Mouse (Mus musculus) CH12.LX (cell line): ENCODE measurements around the gene Fut11. TPM values are rescaled to one million over a fixed set of nuclear protein-coding genes. Genes with fewer than 3 reads are reported as not detected.

ENCODE experiments used
- DNase-seq: peaks from one replicate; pipeline ENCODE4 v3.0.0-alpha.2; 2013; ENCODE audit errors: extremely low read depth
- H3K27ac ChIP-seq: 2 replicates; pipeline ENCODE4 v1.5.1; 2012; ENCODE audit warnings: low read depth, mild to moderate bottlenecking, control low read depth, moderate library complexity; ENCODE audit not compliant: insufficient read depth
- H3K27me3 ChIP-seq: replicated peaks from 2 replicates; pipeline ENCODE3; 2012; ENCODE audit warnings: inconsistent platforms
- H3K36me3 ChIP-seq, 2 experiments: replicated peaks in 1 of 2; 2 replicates each; pipeline versions ENCODE3 to v1.6.1; 2012; ENCODE audit warnings: inconsistent platforms in 1 of 2, low read length in 1 of 2, mild to moderate bottlenecking in 1 of 2, mixed read lengths in 1 of 2, moderate library complexity in 1 of 2; ENCODE audit not compliant: control insufficient read depth in 1 of 2, insufficient read depth in 1 of 2
- H3K4me1 ChIP-seq, 2 experiments: 2 replicates each; pipeline ENCODE4 v1.6.1; 2012; ENCODE audit warnings: inconsistent platforms in 1 of 2, moderate library complexity in 1 of 2; ENCODE audit not compliant: insufficient read depth in 2 of 2, control insufficient read depth in 1 of 2
- H3K4me2 ChIP-seq: 2 replicates; pipeline ENCODE4 v1.6.1; 2012; ENCODE audit warnings: low read depth, mild to moderate bottlenecking, control low read depth; ENCODE audit not compliant: poor library complexity, insufficient read depth, severe bottlenecking
- H3K4me3 ChIP-seq, 3 experiments: fragments of 150-350 bp in 1 of 3; sonication (generic) in 1 of 3; replicated peaks in 1 of 3; 2 replicates each; pipeline versions ENCODE3 to v1.5.1; 2011 to 2012; ENCODE audit warnings: low read depth in 2 of 3, low read length in 2 of 3, mild to moderate bottlenecking in 2 of 3, moderate library complexity in 2 of 3, control low read depth in 1 of 3, improper control_type of control experiment in 1 of 3, inconsistent platforms in 1 of 3, mixed read lengths in 1 of 3; ENCODE audit not compliant: poor library complexity in 1 of 3
- H3K79me2 ChIP-seq: replicated peaks from 2 replicates; pipeline ENCODE4 v1.6.1; 2012; ENCODE audit warnings: mild to moderate bottlenecking, moderate library complexity; ENCODE audit not compliant: control insufficient read depth, poor library complexity, insufficient read depth, severe bottlenecking; ENCODE audit errors: extremely low read depth
- H3K9ac ChIP-seq: 2 replicates; pipeline ENCODE4 v1.6.1; 2012; ENCODE audit warnings: low read depth, mild to moderate bottlenecking, control low read depth, moderate library complexity; ENCODE audit not compliant: insufficient read depth
- H3K9me3 ChIP-seq: replicated peaks from 2 replicates; pipeline ENCODE3; 2012; ENCODE audit warnings: low read length, inconsistent platforms, mixed read lengths
- BHLHE40 ChIP-seq: IDR thresholded peaks from 2 replicates; pipeline ENCODE4 v1.6.1; 2011; ENCODE audit warnings: mild to moderate bottlenecking, low read depth, low read length, improper control_type of control experiment
- CHD1 ChIP-seq: IDR thresholded peaks from 2 replicates; pipeline ENCODE4 v1.6.1; 2012; ENCODE audit warnings: low read depth, low read length, improper control_type of control experiment, inconsistent platforms
- CHD2 ChIP-seq: IDR thresholded peaks from 2 replicates; pipeline ENCODE4 v1.6.1; 2011; ENCODE audit warnings: low read length, improper control_type of control experiment
- CTCF ChIP-seq, 2 experiments: IDR thresholded peaks in 1 of 2; conservative IDR thresholded peaks in 1 of 2; 2 replicates each; pipeline ENCODE4 v1.5.1; 2011 to 2012; ENCODE audit warnings: low read depth in 2 of 2, low read length in 2 of 2, improper control_type of control experiment in 1 of 2, inconsistent platforms in 1 of 2, mild to moderate bottlenecking in 1 of 2, moderate library complexity in 1 of 2
- E2F4 ChIP-seq: IDR thresholded peaks from 2 replicates; pipeline ENCODE4 v1.6.1; 2011; ENCODE audit warnings: low read depth, low read length, improper control_type of control experiment; ENCODE audit not compliant: insufficient replicate concordance
- ELF1 ChIP-seq: IDR thresholded peaks from 2 replicates; pipeline ENCODE4 v1.6.1; 2014; ENCODE audit warnings: low read depth, mild to moderate bottlenecking, inconsistent platforms, low read length, improper control_type of control experiment
- EP300 ChIP-seq: IDR thresholded peaks from 2 replicates; pipeline ENCODE4 v1.6.1; 2011; ENCODE audit warnings: low read length, improper control_type of control experiment
- ETS1 ChIP-seq: conservative IDR thresholded peaks from 2 replicates; pipeline ENCODE4 v1.6.1; 2012; ENCODE audit warnings: low read depth, mild to moderate bottlenecking, inconsistent platforms, low read length, improper control_type of control experiment, moderate library complexity
- GABPA ChIP-seq: IDR thresholded peaks from 2 replicates; pipeline ENCODE4 v1.6.1; 2012; ENCODE audit warnings: low read depth, low read length, improper control_type of control experiment, inconsistent platforms; ENCODE audit not compliant: insufficient replicate concordance
- HCFC1 ChIP-seq: IDR thresholded peaks from 2 replicates; pipeline ENCODE4 v1.6.1; 2012; ENCODE audit warnings: low read depth, mild to moderate bottlenecking, inconsistent platforms, low read length, improper control_type of control experiment
- IRF4 ChIP-seq: IDR thresholded peaks from 2 replicates; pipeline ENCODE4 v1.6.1; 2014; ENCODE audit warnings: low read depth, mild to moderate bottlenecking, inconsistent platforms, low read length, improper control_type of control experiment
- JUN ChIP-seq: IDR thresholded peaks from 2 replicates; pipeline ENCODE4 v1.6.1; 2011; ENCODE audit warnings: low read depth, mild to moderate bottlenecking, low read length, improper control_type of control experiment, moderate library complexity; ENCODE audit not compliant: insufficient read depth
- JUND ChIP-seq: conservative IDR thresholded peaks from 2 replicates; pipeline ENCODE4 v1.6.1; 2011; ENCODE audit warnings: low read depth, low read length, improper control_type of control experiment
- KAT2A ChIP-seq: IDR thresholded peaks from 2 replicates; pipeline ENCODE4 v1.6.1; 2012; ENCODE audit warnings: low read length, improper control_type of control experiment, inconsistent platforms; ENCODE audit not compliant: insufficient replicate concordance
- MAFK ChIP-seq: IDR thresholded peaks from 2 replicates; pipeline ENCODE4 v1.6.1; 2011; ENCODE audit warnings: low read length, improper control_type of control experiment; ENCODE audit not compliant: insufficient replicate concordance
- MAZ ChIP-seq: IDR thresholded peaks from 2 replicates; pipeline ENCODE4 v1.6.1; 2012; ENCODE audit warnings: low read depth, mild to moderate bottlenecking, inconsistent platforms, low read length, improper control_type of control experiment, moderate library complexity
- MEF2A ChIP-seq: IDR thresholded peaks from 2 replicates; pipeline ENCODE4 v1.6.1; 2014; ENCODE audit warnings: low read depth, mild to moderate bottlenecking, inconsistent platforms, low read length, improper control_type of control experiment, borderline replicate concordance
- MXI1 ChIP-seq: IDR thresholded peaks from 2 replicates; pipeline ENCODE4 v1.6.1; 2011; ENCODE audit warnings: mild to moderate bottlenecking, low read depth, low read length, improper control_type of control experiment
- MYC ChIP-seq: IDR thresholded peaks from 2 replicates; pipeline ENCODE4 v1.6.1; 2011; ENCODE audit warnings: low read depth, mild to moderate bottlenecking, improper control_type of control experiment, low read length
- NELFE ChIP-seq: IDR thresholded peaks from 2 replicates; pipeline ENCODE4 v1.6.1; 2011; ENCODE audit warnings: low read depth, low read length, improper control_type of control experiment
- NRF1 ChIP-seq: IDR thresholded peaks from 2 replicates; pipeline ENCODE4 v1.6.1; 2014; ENCODE audit warnings: low read depth, mild to moderate bottlenecking, inconsistent platforms, low read length, improper control_type of control experiment, moderate library complexity
- POLR2AphosphoS2 ChIP-seq: IDR thresholded peaks from 2 replicates; pipeline ENCODE4 v1.6.1; 2011; ENCODE audit warnings: low read depth, low read length, improper control_type of control experiment
- RAD21 ChIP-seq: IDR thresholded peaks from 2 replicates; pipeline ENCODE4 v1.6.1; 2011; ENCODE audit warnings: low read depth, mild to moderate bottlenecking, low read length, improper control_type of control experiment, moderate library complexity
- SIN3A ChIP-seq: IDR thresholded peaks from 2 replicates; pipeline ENCODE4 v1.6.1; 2012; ENCODE audit warnings: low read length, improper control_type of control experiment, inconsistent platforms
- SMC3 ChIP-seq: IDR thresholded peaks from 2 replicates; pipeline ENCODE4 v1.6.1; 2011; ENCODE audit warnings: low read depth, low read length, improper control_type of control experiment
- TBP ChIP-seq: conservative IDR thresholded peaks from 2 replicates; pipeline ENCODE4 v1.6.1; 2011; ENCODE audit warnings: low read depth, low read length, improper control_type of control experiment
- TCF12 ChIP-seq: IDR thresholded peaks from 2 replicates; pipeline ENCODE4 v1.6.1; 2014; ENCODE audit warnings: low read depth, mild to moderate bottlenecking, inconsistent platforms, low read length, improper control_type of control experiment
- UBTF ChIP-seq: IDR thresholded peaks from 2 replicates; pipeline ENCODE4 v1.6.1; 2012; ENCODE audit warnings: low read depth, mild to moderate bottlenecking, inconsistent platforms, low read length, improper control_type of control experiment, moderate library complexity
- USF1 ChIP-seq: IDR thresholded peaks from 2 replicates; pipeline ENCODE4 v1.6.1; 2014; ENCODE audit warnings: low read depth, mild to moderate bottlenecking, inconsistent platforms, low read length, improper control_type of control experiment
- USF2 ChIP-seq: conservative IDR thresholded peaks from 2 replicates; pipeline ENCODE4 v1.6.1; 2011; ENCODE audit warnings: low read depth, low read length, improper control_type of control experiment
- ZC3H11A ChIP-seq: IDR thresholded peaks from 2 replicates; pipeline ENCODE4 v1.6.1; 2012; ENCODE audit warnings: low read depth, mild to moderate bottlenecking, inconsistent platforms, low read length, improper control_type of control experiment
- ZKSCAN1 ChIP-seq: IDR thresholded peaks from 2 replicates; pipeline ENCODE4 v1.6.1; 2012; ENCODE audit warnings: low read depth, inconsistent platforms, low read length, improper control_type of control experiment, borderline replicate concordance
- ZMIZ1 ChIP-seq: IDR thresholded peaks from 2 replicates; pipeline ENCODE4 v1.6.1; 2012; ENCODE audit warnings: low read depth, mild to moderate bottlenecking, inconsistent platforms, low read length, improper control_type of control experiment
- ZNF384 ChIP-seq: IDR thresholded peaks from 2 replicates; pipeline ENCODE4 v1.6.1; 2012; ENCODE audit warnings: low read depth, low read length, improper control_type of control experiment, inconsistent platforms
- dilution Hi-C: fragments of 300-500 bp; cut with MboI; formaldehyde crosslinking; loops from 2 replicates; pipeline ENCODE4 v1.14.3; 2020; ENCODE audit warnings: low sequenced_read_pairs; ENCODE audit not compliant: extremely low pct_unique_long_range_greater_than_20kb, extremely low pct_ligation_motif_present
- in situ Hi-C: fragments of 300-500 bp; cut with MboI; formaldehyde crosslinking; loops from 3 replicates; pipeline ENCODE4 v1.14.3; 2019; ENCODE audit warnings: low sequenced_read_pairs, low pct_ligation_motif_present, low pct_unique_long_range_greater_than_20kb, mixed read lengths
- polyA plus RNA-seq: library from polyadenylated mRNA; unstranded; fragments of >175 nt; gene quantifications from 2 replicates; pipeline ENCODE4 v1.2.1, GENCODE M21; 2012; ENCODE audit warnings: low read depth; ENCODE audit not compliant: insufficient read length
- total RNA-seq, 2 experiments: library from RNA; depleted of rRNA; stranded (reverse); fragments of 300-350 nt in 1 of 2; fragments of >200 nt in 1 of 2; gene quantifications; 2 replicates each; pipeline ENCODE4 v1.2.3; 2012 to 2014

The Fut11 gene
- total and polyA plus RNA-seq, 3 experiments = 2.9 to 3.8 (median 3.7) TPM

GRCm38 (mm10) chr14:20673735-20674063 lies 21.1 kb upstream of the Fut11 start (continued):
- no peak for TF ChIP-seq ZMIZ1
- TF ChIP-seq MAFK = no peak; the same call in 1 of the 2 replicates
- no peak for TF ChIP-seq BHLHE40
- TF ChIP-seq UBTF = no peak
- 0 out of 2 replicates have a peak, but pooled peaks have one; percentile 15 for TF ChIP-seq ETS1
- TF ChIP-seq KAT2A = no peak
- TF ChIP-seq, all 38 proteins: peak for 9

GRCm38 (mm10) chr14:20674064-20674833 lies 20.5 kb upstream of the Fut11 start, which contains the start of gene Sec24c:
Sec24c (plus strand) TSS chr14:20674308.
- H3K9me3 ChIP-seq = peaks cover 9% of the 10 kb centered on the region
- peak; percentile 99 for DNase-seq
- H3K36me3 ChIP-seq = peaks cover 34 to 45% of the 10 kb centered on the region in 2 experiments
- no peaks in the 10 kb centered on the region for H3K27me3 ChIP-seq
- H3K4me3 ChIP-seq = peak within 1 kb of the TSS; percentile 62 to 78 (median 68)
- dilution Hi-C loops = no loop called here
- in situ Hi-C loops = loop anchor here (10.0 kb wide), 1 partner anchor 279 kb away; the partner anchor contains the start of gene Mrps16
- peak within 1 kb of the TSS; percentile 81 for H3K27ac ChIP-seq
- peak within 1 kb of the TSS; percentile 88 for H3K4me2 ChIP-seq
- peaks cover 0 to 10% of the 10 kb centered on the region in 2 experiments; a peak in 2 of 4 replicates for H3K4me1 ChIP-seq
- peak within 1 kb of the TSS; percentile 88 for H3K9ac ChIP-seq
- H3K79me2 ChIP-seq = peaks cover 33% of the 10 kb centered on the region
- TF ChIP-seq KAT2A = peak; percentile 82; the same call in 1 of the 2 replicates
- TF ChIP-seq USF1 = no peak
- no peak for TF ChIP-seq ZKSCAN1
- TF ChIP-seq ZC3H11A = no peak
- peak; percentile 69 for TF ChIP-seq NELFE
- TF ChIP-seq MAFK = peak; percentile 4; the same call in 1 of the 2 replicates
- no peak for TF ChIP-seq UBTF
- peak; percentile 97 for TF ChIP-seq NRF1
- peak; percentile 73 for TF ChIP-seq ZMIZ1
- no peak for TF ChIP-seq GABPA
- TF ChIP-seq SIN3A = peak; percentile 98
- peak; percentile 93 for TF ChIP-seq ZNF384
- no peak for TF ChIP-seq CTCF (conservative IDR thresholded peaks at IDR 0.05 in 1 of 2, IDR thresholded peaks at IDR 0.05 in 1 of 2; ENCODE audit: low read depth in 2 of 2, low read length in 2 of 2)
- TF ChIP-seq POLR2AphosphoS2 = peak; percentile 88
- TF ChIP-seq RAD21 = no peak
- TF ChIP-seq JUND = no peak
- peak; percentile 95 for TF ChIP-seq MAZ
- TF ChIP-seq EP300 = no peak
- TF ChIP-seq TBP = peak; percentile 88
- peak; percentile 63 for TF ChIP-seq BHLHE40
- TF ChIP-seq E2F4 = no peak
- no peak for TF ChIP-seq ETS1
- TF ChIP-seq JUN = no peak
- peak; percentile 56 for TF ChIP-seq MEF2A
- TF ChIP-seq MYC = no peak; the same call in 1 of the 2 replicates
- TF ChIP-seq TCF12 = peak; percentile 77
- TF ChIP-seq CHD1 = no peak
- no peak for TF ChIP-seq USF2
- TF ChIP-seq ELF1 = peak; percentile 97
- TF ChIP-seq HCFC1 = peak; percentile 86
- peak; percentile 73 for TF ChIP-seq MXI1
- TF ChIP-seq SMC3 = no peak
- TF ChIP-seq CHD2 = peak; percentile 80
- peak; percentile 50; the same call in 1 of the 2 replicates for TF ChIP-seq IRF4
